Mouse (Mus musculus) heart, embryonic 14.5 days (tissue): Measurements from ENCODE around the gene Pcdh9. TPM values are rescaled to one million over a fixed set of nuclear protein-coding genes. Genes with fewer than 3 reads are reported as not detected.
"Not testable (repeated sequence)": the region's sequence is repeated elsewhere in the genome, so short reads cannot be mapped to it uniquely, and the experiment has no call there.

Experiments used
- ATAC-seq: fragments of 200-750 bp; cut with Nextera tagmentation; 2 replicates; pipeline ENCODE4 v1.8.0; 2017; ENCODE audit warnings: low read depth, moderate TSS enrichment; ENCODE audit not compliant: insufficient number of reproducible peaks, insufficient read depth, low FRiP score
- H3K27ac ChIP-seq, 2 experiments: fragments of 200-500 bp in 1 of 2; fragments of 300-500 bp in 1 of 2; sonication (generic) in 1 of 2; replicated peaks in 1 of 2; 2 replicates each; pipeline ENCODE4 v1.5.1; 2012 to 2014; ENCODE audit warnings: low read depth in 2 of 2, low read length in 2 of 2, control low read depth in 1 of 2, mild to moderate bottlenecking in 1 of 2, mixed read lengths in 1 of 2; ENCODE audit not compliant: control insufficient read depth in 1 of 2, insufficient read depth in 1 of 2
- H3K27me3 ChIP-seq: fragments of 300-500 bp; sonication (generic); 2 replicates; pipeline ENCODE4 v1.6.1; 2014; ENCODE audit warnings: mild to moderate bottlenecking, low read length, control low read depth; ENCODE audit not compliant: control insufficient read depth, insufficient read depth
- H3K36me3 ChIP-seq: fragments of 300-500 bp; sonication (generic); 2 replicates; pipeline ENCODE4 v1.6.1; 2014; ENCODE audit warnings: mild to moderate bottlenecking, control low read depth, low read length, mixed read lengths; ENCODE audit not compliant: control insufficient read depth, insufficient read depth
- H3K4me1 ChIP-seq, 2 experiments: fragments of 200-500 bp in 1 of 2; fragments of 300-500 bp in 1 of 2; sonication (generic) in 1 of 2; 2 replicates each; pipeline ENCODE4 v1.6.1; 2012 to 2014; ENCODE audit warnings: low read length in 2 of 2, control low read depth in 1 of 2, mixed read lengths in 1 of 2; ENCODE audit not compliant: control insufficient read depth in 2 of 2, insufficient read depth in 2 of 2
- H3K4me2 ChIP-seq: fragments of 300-500 bp; sonication (generic); 2 replicates; pipeline ENCODE4 v1.6.1; 2014; ENCODE audit warnings: mild to moderate bottlenecking, low read length
- H3K4me3 ChIP-seq, 2 experiments: fragments of 200-500 bp in 1 of 2; fragments of 300-500 bp in 1 of 2; sonication (generic) in 1 of 2; 2 replicates each; pipeline ENCODE4 v1.5.1; 2012 to 2014; ENCODE audit warnings: low read length in 2 of 2, mild to moderate bottlenecking in 2 of 2, control low read depth in 1 of 2, low read depth in 1 of 2, moderate library complexity in 1 of 2; ENCODE audit not compliant: control insufficient read depth in 1 of 2, insufficient read depth in 1 of 2
- H3K9ac ChIP-seq: fragments of 300-500 bp; sonication (generic); 2 replicates; pipeline ENCODE4 v1.6.1; 2014; ENCODE audit warnings: mild to moderate bottlenecking, low read length
- H3K9me3 ChIP-seq: fragments of 300-500 bp; sonication (generic); 2 replicates; pipeline ENCODE4 v1.6.1; 2016; ENCODE audit warnings: low read length, control low read depth; ENCODE audit not compliant: control insufficient read depth
- WGBS: fragments of 180-500 bp; shearing (Covaris S2); extraction: QIAGEN DNeasy Blood & Tissue Kit; methylation state at CpG from one replicate; pipeline ENCODE4 v1.1.7; 2014; 5-methylcytosine and 5-hydroxymethylcytosine counted together
- polyA plus RNA-seq: library from polyadenylated mRNA; unstranded; fragments of >200 nt; fragmentation: Nextera tagmentation; extraction: Ambion mirVana; gene quantifications from 2 replicates; pipeline ENCODE4 v1.2.1, GENCODE M21; 2014

Gene Pcdh9
- polyA plus RNA-seq, 1 experiment from 2014 or later = 8.1 TPM

DNA sequence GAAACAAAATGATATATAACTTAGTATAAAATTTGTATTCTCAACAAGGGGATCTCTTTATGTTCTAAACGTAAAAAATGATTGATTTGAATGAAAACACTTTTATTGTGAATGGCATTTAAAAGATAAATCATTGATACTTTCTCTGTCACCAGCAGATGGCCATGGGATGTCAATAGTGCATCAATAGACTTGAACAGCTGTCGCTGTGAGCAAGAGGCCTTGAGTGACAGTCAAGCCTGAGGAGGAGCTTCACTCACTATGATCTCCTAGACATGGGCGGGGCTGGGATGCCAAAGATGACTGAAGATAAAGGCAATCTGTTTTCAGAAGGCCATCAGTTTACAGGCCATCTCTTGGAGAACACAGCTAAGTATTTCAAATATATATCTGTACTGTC is 650.2 kb downstream of the Pcdh9 start:
- H3K36me3 ChIP-seq = no peaks in the 10 kb centered on the region
- no peak overlapping the region for H3K4me2 ChIP-seq
- no peak for ATAC-seq
- H3K4me1 ChIP-seq = no peaks in the 10 kb centered on the region
- H3K4me3 ChIP-seq = no peak overlapping the region
- 63% methylated on average over 3 of the region's 3 CpGs for WGBS
- no peak overlapping the region for H3K27ac ChIP-seq
- H3K9ac ChIP-seq = no peak overlapping the region
- no peaks in the 10 kb centered on the region for H3K27me3 ChIP-seq
- no peaks in the 10 kb centered on the region for H3K9me3 ChIP-seq

DNA sequence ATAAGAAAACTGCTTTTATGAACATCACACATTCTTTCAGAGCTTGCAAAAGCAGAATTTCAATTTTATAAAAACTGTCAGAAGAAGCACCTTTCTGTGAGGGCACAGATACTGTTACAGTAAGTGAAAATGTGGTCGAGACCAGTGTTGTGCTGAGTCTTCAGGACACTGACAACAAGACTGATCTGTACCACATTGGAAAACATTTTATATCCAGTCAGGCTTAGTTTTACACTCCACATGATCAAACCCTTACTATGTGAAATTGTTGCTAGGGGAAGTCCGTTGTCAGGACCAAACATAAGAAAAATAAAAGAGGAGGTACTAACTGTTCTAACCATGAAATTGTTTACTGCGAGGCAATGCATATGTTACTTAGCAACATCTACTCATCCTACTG is 656.1 kb downstream of the Pcdh9 start:
- 77% methylated on average over 3 of the region's 3 CpGs for WGBS
- H3K27ac ChIP-seq = no peak overlapping the region
- no peaks in the 10 kb centered on the region for H3K27me3 ChIP-seq
- H3K4me3 ChIP-seq = no peak overlapping the region
- no peaks in the 10 kb centered on the region for H3K4me1 ChIP-seq
- H3K4me2 ChIP-seq = no peak overlapping the region
- no peak overlapping the region for H3K9ac ChIP-seq
- no peaks in the 10 kb centered on the region for H3K9me3 ChIP-seq
- ATAC-seq = no peak
- no peaks in the 10 kb centered on the region for H3K36me3 ChIP-seq

- no peak overlapping the region for H3K27ac ChIP-seq
- H3K4me1 ChIP-seq = no peaks in the 10 kb centered on the region
- no peaks in the 10 kb centered on the region for H3K36me3 ChIP-seq
- WGBS = 72% methylated on average over 6 of the region's 6 CpGs
- no peak for ATAC-seq
- no peaks in the 10 kb centered on the region for H3K9me3 ChIP-seq
- no peak overlapping the region for H3K4me2 ChIP-seq
- H3K4me3 ChIP-seq = no peak overlapping the region
- no peak overlapping the region for H3K9ac ChIP-seq
- no peaks in the 10 kb centered on the region for H3K27me3 ChIP-seq
Observed at GRCm38 (mm10) chr14:93233599-93233998, 656.9 kb downstream of the Pcdh9 start.

DNA sequence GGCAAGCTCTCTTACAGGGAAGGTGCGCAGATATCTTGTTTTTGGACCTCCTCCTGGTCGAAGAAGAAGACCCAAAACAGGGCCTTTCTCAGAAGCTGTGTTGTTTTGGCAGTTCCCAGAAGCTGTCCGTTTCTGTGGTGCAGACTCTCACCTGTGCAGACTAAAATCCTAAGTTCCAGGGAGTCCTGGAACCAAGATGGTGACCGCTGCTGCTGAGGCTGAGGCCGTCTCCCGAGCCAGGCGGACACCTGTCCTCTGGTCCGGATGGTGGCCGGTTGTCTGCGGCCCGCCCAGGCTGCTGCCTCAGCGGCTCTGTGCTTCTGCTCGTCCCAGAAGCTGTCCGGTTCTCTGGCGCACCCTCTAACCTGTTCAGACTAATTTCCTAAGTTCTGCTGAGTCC is 675.6 kb downstream of the Pcdh9 start:
- not testable (repeated sequence) for H3K4me2 ChIP-seq, H3K27ac ChIP-seq, H3K27me3 ChIP-seq, ATAC-seq, H3K4me3 ChIP-seq, H3K9ac ChIP-seq, H3K36me3 ChIP-seq, H3K9me3 ChIP-seq, H3K4me1 ChIP-seq
- 88% methylated on average over 6 of the region's 15 CpGs for WGBS

- no peak for ATAC-seq
- Histone ChIP-seq H3K27ac (no peak overlapping the region), H3K9me3 (no peaks in the 10 kb centered on the region), H3K27me3 (no peaks in the 10 kb centered on the region), H3K4me1 (no peaks in the 10 kb centered on the region), H3K9ac (no peak overlapping the region), H3K4me3 (no peak overlapping the region), H3K36me3 (no peaks in the 10 kb centered on the region), H3K4me2 (no peak overlapping the region)
- WGBS = 72% methylated on average over 2 of the region's 2 CpGs
Observed at GRCm38 (mm10) chr14:93199791-93200190, 690.7 kb downstream of the Pcdh9 start.

DNA sequence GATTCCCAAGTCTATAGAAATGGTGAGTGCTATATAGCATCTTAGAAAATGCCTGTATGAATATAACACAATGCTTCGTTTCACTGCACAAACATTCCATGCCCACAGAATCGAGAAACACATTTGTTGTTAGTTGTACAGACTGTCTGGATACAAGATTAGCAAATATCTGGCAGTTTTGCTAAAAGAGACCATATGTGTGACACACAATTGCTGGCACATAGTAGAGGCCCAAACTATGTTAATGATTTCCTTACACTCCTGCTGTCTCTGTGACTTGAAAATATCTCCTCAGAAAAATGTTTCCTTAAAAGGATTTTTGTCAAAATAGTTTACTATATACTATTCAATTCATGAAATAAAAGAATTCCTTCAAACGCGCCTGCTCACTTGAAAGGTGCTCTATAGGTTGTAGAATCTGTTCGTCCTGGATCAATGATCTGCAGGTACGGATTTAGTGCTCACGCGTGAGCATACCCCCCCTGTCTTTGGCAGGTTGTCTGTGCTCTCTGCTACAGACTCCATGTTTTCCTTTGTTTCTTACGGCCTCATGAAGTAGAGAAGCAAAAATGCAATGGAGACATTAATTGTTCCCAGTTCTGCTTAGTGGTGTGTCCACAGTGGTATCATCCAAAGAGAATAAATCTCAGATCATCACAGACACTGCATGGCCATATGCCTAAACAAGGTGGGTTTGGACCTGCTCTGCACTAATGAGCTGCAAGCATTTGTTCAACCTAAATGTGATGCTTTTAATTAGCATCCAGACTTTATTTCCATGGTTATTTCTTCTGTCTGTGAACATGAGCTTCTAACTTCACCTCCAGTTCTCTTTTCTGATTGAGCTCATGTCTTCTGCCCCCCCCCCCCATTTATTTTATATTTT is 707.6 kb downstream of the Pcdh9 start:
- no peaks in the 10 kb centered on the region for H3K27me3 ChIP-seq
- no peak overlapping the region for H3K4me3 ChIP-seq
- no peak overlapping the region for H3K27ac ChIP-seq
- no peak for ATAC-seq
- H3K36me3 ChIP-seq = no peaks in the 10 kb centered on the region
- H3K9ac ChIP-seq = no peak overlapping the region
- H3K4me1 ChIP-seq = no peaks in the 10 kb centered on the region
- WGBS = 83% methylated on average over 9 of the region's 9 CpGs
- H3K9me3 ChIP-seq = no peaks in the 10 kb centered on the region
- no peak overlapping the region for H3K4me2 ChIP-seq

DNA sequence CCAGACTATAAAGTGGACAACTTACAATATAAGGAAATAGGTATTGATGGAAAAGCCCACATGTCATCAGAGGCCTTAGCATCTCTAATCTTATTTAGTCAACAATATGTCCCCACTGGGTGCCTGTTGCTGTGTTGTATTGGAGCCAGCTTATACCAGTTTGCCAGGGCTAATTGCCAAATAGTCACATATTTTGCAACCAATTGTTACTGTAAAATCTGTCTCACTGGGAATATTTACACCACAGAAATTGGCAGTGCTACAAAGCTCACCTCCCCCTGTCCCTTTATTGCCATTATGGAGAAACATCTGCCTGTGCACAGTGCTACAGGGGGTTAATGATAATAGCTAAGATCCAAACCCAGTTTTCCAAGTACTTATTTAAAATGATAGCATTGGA is 721.3 kb downstream of the Pcdh9 start:
- Histone ChIP-seq H3K27me3 (no peaks in the 10 kb centered on the region), H3K9me3 (no peaks in the 10 kb centered on the region), H3K9ac (no peak overlapping the region), H3K4me2 (no peak overlapping the region), H3K4me3 (no peak overlapping the region), H3K4me1 (no peaks in the 10 kb centered on the region), H3K27ac (no peak overlapping the region), H3K36me3 (no peaks in the 10 kb centered on the region)
- ATAC-seq = no peak

DNA sequence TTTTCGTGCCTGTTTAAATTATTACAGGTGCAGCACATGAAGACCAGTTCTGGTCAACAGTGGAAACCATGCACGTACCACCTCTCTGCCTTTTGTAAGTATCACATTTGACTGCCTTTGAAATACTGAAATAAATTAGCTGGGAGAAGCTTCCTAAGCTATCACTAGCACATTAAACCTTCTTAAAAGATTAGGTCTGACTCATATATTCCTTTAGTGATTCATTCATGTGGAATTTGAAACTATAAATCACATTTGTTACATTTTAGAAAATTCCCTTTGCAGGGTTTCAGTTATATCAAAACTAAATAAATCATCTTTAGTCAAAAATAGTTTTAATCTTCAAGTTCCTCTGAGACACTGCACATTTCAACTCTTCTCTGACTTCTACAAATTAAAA is 722.1 kb downstream of the Pcdh9 start:
- Histone ChIP-seq H3K4me2 (no peak overlapping the region), H3K9me3 (no peaks in the 10 kb centered on the region), H3K27ac (no peak overlapping the region), H3K27me3 (no peaks in the 10 kb centered on the region), H3K4me3 (no peak overlapping the region), H3K4me1 (no peaks in the 10 kb centered on the region), H3K9ac (no peak overlapping the region), H3K36me3 (no peaks in the 10 kb centered on the region)
- no peak for ATAC-seq
- 78% methylated on average over 2 of the region's 2 CpGs for WGBS
